In genomic region chr1:169924567-169924966, GRCm38 (mm10) we compare ENCODE assay signal across 24 mouse cellular contexts. TPM values are rescaled to one million over a fixed set of nuclear protein-coding genes. Genes with fewer than 3 reads are reported as not detected.
DNase-seq lines count a peak whose midpoint lies in the region; ATAC-seq and TF ChIP-seq lines count a peak whose summit lies in the region.
"Had no signal": no experiment of that assay in that cellular context is flagged by ENCODE, and none has a peak within 500 bp of the region (broad histone marks: within the 10 kb centered on the region; RNA-seq: fewer than 3 reads in every experiment).

No protein-coding gene starts in this region.

- H3K9ac ChIP-seq in forebrain, embryonic 14.5 days (ENCODE audit: low read length): no peak overlapping the region
- no peak overlapping the region for H3K9ac ChIP-seq in forebrain, postnatal 0 days
- H3K9ac ChIP-seq: embryonic facial prominence, embryonic 13.5 days; forebrain, embryonic 12.5 days; heart, embryonic 12.5 days; hindbrain, embryonic 15.5 days had no signal

- H3K9me3 ChIP-seq in forebrain, embryonic 14.5 days (replicated peaks; ENCODE audit: control insufficient read depth, low read length): no peaks in the 10 kb centered on the region
- H3K9me3 ChIP-seq in forebrain, postnatal 0 days (ENCODE audit: low read length): no peaks in the 10 kb centered on the region
- H3K9me3 ChIP-seq: embryonic facial prominence, embryonic 13.5 days; forebrain, embryonic 12.5 days; heart, embryonic 12.5 days; hindbrain, embryonic 10.5 days; hindbrain, embryonic 15.5 days had no signal

- no peaks in the 10 kb centered on the region for H3K36me3 ChIP-seq in forebrain, embryonic 14.5 days (ENCODE audit: control insufficient read depth, insufficient read depth, low read length)
- no peaks in the 10 kb centered on the region for H3K36me3 ChIP-seq in forebrain, postnatal 0 days (ENCODE audit: insufficient read depth)
- H3K36me3 ChIP-seq: embryonic facial prominence, embryonic 13.5 days; forebrain, embryonic 12.5 days; heart, embryonic 12.5 days; hindbrain, embryonic 10.5 days; hindbrain, embryonic 15.5 days had no signal

- peak; percentile 38 for DNase-seq in forebrain, embryonic 14.5 days (ENCODE audit: low spot score)
- no peak for DNase-seq in forebrain, postnatal 0 days
- peak; percentile 42 for DNase-seq in 3134 (ENCODE audit: extremely low read depth, insufficient read length, low spot score)
- peak; percentile 37 for DNase-seq in 3T3-L1 (ENCODE audit: low read depth, low spot score)
- DNase-seq in adrenal gland, postnatal 14 days: peak; percentile 65
- DNase-seq in ovary, postnatal 14 days (ENCODE audit: low spot score): no peak
- DNase-seq in frontal cortex, postnatal 25 days (ENCODE audit: low spot score in 2 of 2): no peak
- DNase-seq: cerebellum, adult 11-12 months; cerebellum, adult 9-10 months; cerebellum, postnatal 36 days; gastrocnemius, postnatal 10 days; kidney, adult 8-10 months had no signal

- no peak overlapping the region for H3K4me3 ChIP-seq in forebrain, embryonic 14.5 days (ENCODE audit: low read depth, low read length)
- no peak overlapping the region for H3K4me3 ChIP-seq in forebrain, postnatal 0 days (ENCODE audit: low read depth, low read length)
- H3K4me3 ChIP-seq: embryonic facial prominence, embryonic 13.5 days; forebrain, embryonic 12.5 days; heart, embryonic 12.5 days; hindbrain, embryonic 10.5 days; hindbrain, embryonic 15.5 days had no signal

- no peak for TF ChIP-seq CTCF in forebrain, postnatal 0 days (IDR thresholded peaks at IDR 0.05; ENCODE audit: low read depth)

- no peak overlapping the region for H3K27ac ChIP-seq in forebrain, embryonic 14.5 days (ENCODE audit: low read depth, low read length)
- no peak overlapping the region for H3K27ac ChIP-seq in forebrain, postnatal 0 days (ENCODE audit: low read depth, low read length)
- H3K27ac ChIP-seq: embryonic facial prominence, embryonic 13.5 days; forebrain, embryonic 12.5 days; hindbrain, embryonic 10.5 days; hindbrain, embryonic 15.5 days had no signal

- peaks cover 4% of the 10 kb centered on the region; the same call in 1 of the 2 replicates for H3K4me1 ChIP-seq in forebrain, embryonic 14.5 days (ENCODE audit: control insufficient read depth, insufficient read depth, low read length)
- H3K4me1 ChIP-seq in forebrain, postnatal 0 days (ENCODE audit: insufficient read depth): no peaks in the 10 kb centered on the region; the same call in 1 of the 2 replicates
- H3K4me1 ChIP-seq: heart, embryonic 12.5 days; hindbrain, embryonic 15.5 days had no signal

- H3K4me2 ChIP-seq in forebrain, embryonic 14.5 days (ENCODE audit: low read length): no peak overlapping the region
- H3K4me2 ChIP-seq in forebrain, postnatal 0 days (ENCODE audit: low read depth): no peak overlapping the region
- H3K4me2 ChIP-seq: embryonic facial prominence, embryonic 13.5 days; forebrain, embryonic 12.5 days; heart, embryonic 12.5 days; hindbrain, embryonic 15.5 days had no signal

- WGBS in forebrain, embryonic 14.5 days: 51% methylated on average over 2 of the region's 2 CpGs
- 39% methylated on average over 2 of the region's 2 CpGs for WGBS in forebrain, postnatal 0 days

- ATAC-seq in forebrain, embryonic 14.5 days: no peak
- ATAC-seq in forebrain, postnatal 0 days: no peak
- ATAC-seq: inflammation-experienced regulatory T-cells, adult 6 months; intestine, postnatal 0 days had no signal

- no peaks in the 10 kb centered on the region for H3K27me3 ChIP-seq in forebrain, embryonic 14.5 days (replicated peaks; ENCODE audit: control insufficient read depth, insufficient read depth, low read length)
- H3K27me3 ChIP-seq in forebrain, postnatal 0 days (ENCODE audit: insufficient read depth, low read length): no peaks in the 10 kb centered on the region

RNA-seq across cellular contexts. Expression of gene Ccdc190, which starts 3.9 kb away (rescaled TPM):
- polyA plus RNA-seq in forebrain, embryonic 14.5 days (2014; fragmentation: Nextera tagmentation; extraction: Ambion mirVana): 2.3 and 3.8 TPM in 2 replicates
- 6.8 and 8.3 TPM in 2 replicates for total RNA-seq in forebrain, postnatal 0 days (2014; rRNA removed)
- 0.97 and 1.5 TPM in 2 replicates for polyA plus RNA-seq in forebrain, postnatal 0 days (2015; fragmentation: Nextera tagmentation; extraction: Ambion mirVana)
- 0.34 TPM in 1 of 2 replicates, not detected in the other for total RNA-seq in adrenal gland, postnatal 14 days (2021)
- total RNA-seq: gastrocnemius, postnatal 10 days; gastrocnemius, postnatal 4 days; heart, adult 8-10 months; MEL had no signal
- polyA plus RNA-seq: C2C12; embryonic facial prominence, embryonic 13.5 days; heart, embryonic 12.5 days; hindbrain, embryonic 10.5 days; inflammation-experienced regulatory T-cells, adult 6 months; intestine, postnatal 0 days; kidney, embryonic 16.5 days had no signal

RNA-seq across cellular contexts. Expression of gene Hsd17b7, which starts 44.5 kb away (rescaled TPM):
- polyA plus RNA-seq in forebrain, embryonic 14.5 days (2014; fragmentation: Nextera tagmentation; extraction: Ambion mirVana): 14.4 and 18.5 TPM in 2 replicates
- total RNA-seq in forebrain, postnatal 0 days (2014; rRNA removed): 20.9 and 30.0 TPM in 2 replicates
- polyA plus RNA-seq in forebrain, postnatal 0 days (2015; fragmentation: Nextera tagmentation; extraction: Ambion mirVana): 19.2 and 29.0 TPM in 2 replicates
- total RNA-seq in adrenal gland, postnatal 14 days (2021): 16.2 and 27.8 TPM in 2 replicates

Comparison
In these comparisons a context has a peak if more than half of its experiments do, and no peak if none do; other contexts are left out.
1. DNase-seq: peak in forebrain, embryonic 14.5 days (single experiment), 3134 (single experiment), 3T3-L1 (single experiment) and adrenal gland, postnatal 14 days (single experiment); none in forebrain, postnatal 0 days (single experiment), ovary, postnatal 14 days (single experiment) and frontal cortex, postnatal 25 days (0 of 2).